Mouse (Mus musculus) retina, adult 2 months (tissue): ENCODE results near the gene Tgm2.

Source experiments
- DNase-seq: peaks from one replicate; pipeline ENCODE4 v3.0.0-alpha.2; 2012; ENCODE audit warnings: low read depth, low spot score

Gene Tgm2

DNA sequence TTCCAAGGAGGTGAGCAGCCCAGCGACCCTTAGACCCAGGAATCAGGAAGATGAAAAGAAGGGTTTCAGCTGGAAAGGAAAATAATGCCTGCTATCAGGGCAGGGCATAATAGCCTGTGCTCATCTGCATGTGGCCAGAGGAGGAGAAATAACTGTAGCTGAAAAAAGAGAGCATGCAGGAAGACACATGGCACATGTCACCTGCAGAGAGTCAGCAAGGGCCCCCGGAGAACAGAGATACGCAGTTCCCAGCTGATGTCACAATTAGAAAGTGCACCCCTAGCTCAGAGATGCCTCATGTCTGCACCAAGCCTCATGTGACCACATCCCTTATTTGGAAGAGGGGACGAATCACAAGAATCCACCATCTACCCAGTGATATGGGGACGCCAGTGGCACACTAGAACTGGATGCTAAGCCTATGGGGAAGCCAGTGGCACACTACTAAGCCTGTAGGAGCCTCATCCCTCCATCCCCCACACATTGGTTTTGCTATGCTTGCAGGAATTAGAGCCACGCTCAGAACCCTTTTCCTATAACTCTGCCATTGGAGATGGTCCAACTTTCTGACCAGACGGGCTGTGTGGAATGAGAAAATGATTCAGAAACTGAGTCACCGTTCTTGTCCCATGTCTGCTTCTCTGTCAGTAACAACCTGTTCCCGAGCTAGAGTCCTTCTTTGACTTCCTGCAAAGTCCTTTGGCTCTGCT, 21.4 kb upstream of the Tgm2 start:
- DNase-seq: no peak

DNA sequence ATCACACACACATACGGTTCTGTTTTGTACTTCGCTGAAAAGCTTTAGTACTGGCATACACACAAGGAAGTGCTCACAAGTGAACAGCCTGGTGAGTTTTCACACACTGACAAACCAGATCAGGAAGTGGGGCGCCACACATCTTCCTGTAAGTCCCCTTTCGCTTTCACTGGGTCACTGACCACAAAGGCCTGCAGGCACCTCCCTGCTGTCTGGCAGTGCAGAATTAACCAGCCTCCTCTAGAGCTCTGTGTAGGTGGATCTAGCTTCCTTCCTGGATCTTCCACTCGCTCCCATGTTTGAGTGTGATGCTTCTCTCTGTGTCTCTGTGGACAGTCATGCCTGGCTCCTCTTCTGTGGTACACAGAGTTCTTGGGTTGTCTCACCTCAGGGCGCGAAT, 20.4 kb upstream of the Tgm2 start:
- no peak for DNase-seq

DNA sequence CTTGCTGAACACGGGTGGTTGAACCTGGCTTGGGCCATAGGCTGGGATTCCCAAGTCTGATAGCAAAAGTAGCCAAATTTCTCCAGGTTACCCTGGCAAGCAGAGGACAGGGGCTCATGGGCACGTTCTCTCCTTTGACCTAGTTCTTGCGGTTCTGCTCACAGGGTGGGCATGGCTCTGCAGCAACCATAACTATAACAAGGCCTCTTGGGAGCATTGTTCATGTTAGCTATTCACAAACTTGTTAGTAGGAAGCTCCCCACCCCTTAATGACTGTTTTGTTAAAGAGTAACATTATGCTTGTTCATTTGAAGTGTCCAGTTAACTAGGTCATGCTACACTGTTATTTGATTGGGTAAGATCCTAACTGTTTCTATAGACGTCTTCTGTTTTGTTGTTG, 19.5 kb upstream of the Tgm2 start:
- no peak for DNase-seq

DNA sequence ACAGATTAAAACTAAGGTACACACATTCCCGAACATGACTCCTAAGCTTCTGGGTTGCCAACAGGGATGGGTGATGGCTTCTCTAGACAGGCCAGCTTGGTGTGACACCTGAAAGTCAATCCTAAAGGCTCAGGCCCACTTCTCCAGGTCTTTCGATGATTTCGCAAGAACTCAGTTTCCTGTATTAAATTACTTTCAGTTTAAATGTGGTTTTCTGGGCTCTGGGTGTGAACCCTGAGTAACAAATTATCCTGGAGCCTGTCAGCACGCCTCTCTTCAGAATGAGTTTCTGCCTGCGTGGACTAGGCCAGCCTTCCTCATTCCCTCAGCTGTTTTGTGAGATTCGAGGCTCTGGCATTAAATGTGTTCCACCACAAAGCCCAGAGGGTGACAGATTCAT, 16.8 kb upstream of the Tgm2 start:
- DNase-seq: no peak

DNA sequence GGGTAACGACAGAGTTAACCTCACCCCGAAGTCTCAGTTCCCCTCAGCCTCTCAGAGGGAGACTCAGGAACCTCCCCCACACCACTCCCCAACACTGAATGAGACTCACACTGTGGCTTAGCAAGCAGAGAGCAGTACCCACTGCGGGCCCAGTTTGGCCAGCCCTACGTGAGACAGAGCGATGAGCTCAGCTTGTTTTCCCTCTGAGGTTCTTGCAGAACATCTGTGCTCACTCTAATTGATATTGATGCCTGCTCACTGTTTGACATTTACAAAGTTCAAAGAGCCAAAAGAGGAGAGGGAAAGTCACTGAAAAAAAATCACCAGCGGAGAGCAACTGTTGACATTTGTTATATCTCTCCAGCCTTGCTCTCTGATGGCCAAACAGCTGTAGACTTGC, 15.5 kb upstream of the Tgm2 start:
- DNase-seq: no peak

DNA sequence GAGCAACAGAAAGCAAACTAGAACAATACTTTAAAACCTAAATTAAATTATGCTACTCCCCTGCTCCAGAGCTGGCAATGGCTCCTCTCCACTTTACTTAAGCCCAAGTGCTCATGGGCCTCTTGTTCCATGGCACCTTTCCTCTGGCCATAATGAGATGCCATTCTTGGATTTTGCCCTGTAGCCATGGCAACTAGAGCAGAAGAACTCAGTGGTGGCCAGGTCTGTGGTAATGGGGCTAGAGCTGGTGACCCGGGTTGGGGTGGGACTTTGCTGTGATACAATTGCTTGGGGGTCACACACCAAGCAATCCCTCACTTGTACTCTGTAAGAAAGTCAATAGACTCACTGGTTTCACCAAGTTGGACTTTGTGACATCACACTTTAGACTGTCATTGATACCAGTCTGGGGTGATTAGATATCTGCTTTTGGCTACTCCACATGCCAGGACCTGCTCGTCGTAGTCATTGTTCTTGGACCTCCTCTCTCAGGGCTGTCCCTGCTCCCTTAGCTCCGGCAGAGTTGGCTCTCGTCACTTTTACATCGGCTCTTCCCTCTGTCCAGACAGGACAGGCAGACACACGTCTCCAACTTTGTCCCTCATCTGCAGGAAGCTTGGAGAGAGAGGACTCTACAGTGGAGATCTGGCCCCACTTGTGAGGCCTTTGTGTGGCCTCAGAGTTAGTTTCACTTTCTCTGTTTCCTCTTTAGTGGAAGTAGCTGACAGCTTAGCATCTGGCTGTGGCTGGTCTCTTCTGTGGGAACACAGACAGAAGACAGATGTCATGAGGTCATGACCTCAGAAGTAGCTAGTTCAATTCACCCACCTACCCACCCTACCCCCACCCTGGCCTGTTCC, 13.4 kb upstream of the Tgm2 start:
- no peak for DNase-seq

DNA sequence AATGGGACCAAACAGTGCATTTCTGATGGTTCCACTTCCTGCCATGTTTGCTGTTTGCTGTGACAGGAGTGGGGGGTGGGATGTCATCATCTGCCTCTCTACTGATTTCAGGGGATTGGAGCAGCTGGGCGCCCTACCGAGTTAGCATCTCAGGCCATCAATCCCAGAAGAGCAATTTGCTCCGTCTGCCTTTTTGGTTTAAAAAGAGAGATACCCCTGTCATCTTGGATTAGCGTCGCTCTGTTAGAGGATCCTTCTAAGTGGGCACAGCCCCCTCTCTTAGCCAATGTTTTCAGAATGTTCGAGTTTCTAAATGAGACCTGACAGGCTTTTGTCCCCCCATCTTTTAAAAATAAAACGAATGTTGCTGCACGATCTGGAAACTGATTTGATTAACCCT, 11.4 kb upstream of the Tgm2 start:
- no peak for DNase-seq

DNA sequence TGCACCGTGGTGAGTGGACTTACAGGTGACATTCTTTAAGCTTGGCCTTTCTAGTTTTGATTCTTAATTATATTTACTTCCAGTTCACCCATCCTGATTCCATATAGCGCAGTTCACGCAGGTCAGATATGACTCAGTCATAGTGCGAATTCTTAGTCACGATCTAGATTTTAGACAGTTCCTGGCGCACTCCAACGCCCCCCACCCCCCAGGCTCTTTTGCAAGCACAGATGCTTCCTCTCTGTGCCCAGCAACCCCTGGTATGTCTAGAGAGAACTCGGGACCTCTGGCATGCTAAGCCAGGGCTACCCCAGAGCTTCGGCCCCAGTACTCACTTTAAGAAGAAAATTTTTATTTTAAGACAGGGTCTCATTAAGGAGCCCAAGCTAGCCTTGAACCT, 10.3 kb upstream of the Tgm2 start:
- DNase-seq: no peak

DNA sequence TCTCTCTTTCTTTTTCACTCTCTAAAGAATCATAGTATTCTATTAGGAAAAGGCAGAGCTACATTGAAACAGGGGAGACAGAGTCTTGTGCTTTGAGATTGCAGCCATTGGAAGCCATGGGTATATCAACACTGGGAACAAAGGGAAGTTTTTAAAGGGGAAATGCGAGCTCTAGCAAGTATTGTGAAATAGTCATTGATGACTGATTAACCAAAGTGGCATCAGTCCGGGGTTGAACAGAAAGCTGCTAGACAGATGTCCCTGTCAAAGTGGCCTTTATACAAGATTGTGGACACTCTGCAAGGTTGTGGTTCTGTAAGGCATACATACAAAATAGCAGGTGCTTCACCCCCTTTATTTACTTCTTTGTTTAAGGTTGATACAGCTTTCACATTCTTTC, 9.4 kb upstream of the Tgm2 start:
- no peak for DNase-seq

DNA sequence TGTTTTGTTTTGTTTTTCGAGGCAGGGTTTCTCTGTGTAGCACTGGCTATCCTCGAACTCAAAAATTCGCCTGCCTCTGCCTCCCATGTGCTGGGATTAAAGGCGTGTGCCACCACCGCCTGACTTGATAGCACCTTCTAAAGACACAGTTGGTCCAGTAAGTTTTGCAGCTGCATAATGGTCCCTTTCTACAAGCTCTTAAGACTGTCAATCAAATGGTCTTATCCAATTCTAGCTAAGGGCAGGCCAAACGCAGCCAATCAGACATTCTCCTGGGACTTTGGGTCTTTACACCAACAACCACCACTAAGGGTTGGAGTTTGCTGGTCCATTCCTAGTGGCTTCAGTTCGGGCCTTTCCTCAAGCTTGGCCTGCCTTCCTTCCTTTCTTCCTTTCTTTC, 8.9 kb upstream of the Tgm2 start:
- DNase-seq: no peak

DNA sequence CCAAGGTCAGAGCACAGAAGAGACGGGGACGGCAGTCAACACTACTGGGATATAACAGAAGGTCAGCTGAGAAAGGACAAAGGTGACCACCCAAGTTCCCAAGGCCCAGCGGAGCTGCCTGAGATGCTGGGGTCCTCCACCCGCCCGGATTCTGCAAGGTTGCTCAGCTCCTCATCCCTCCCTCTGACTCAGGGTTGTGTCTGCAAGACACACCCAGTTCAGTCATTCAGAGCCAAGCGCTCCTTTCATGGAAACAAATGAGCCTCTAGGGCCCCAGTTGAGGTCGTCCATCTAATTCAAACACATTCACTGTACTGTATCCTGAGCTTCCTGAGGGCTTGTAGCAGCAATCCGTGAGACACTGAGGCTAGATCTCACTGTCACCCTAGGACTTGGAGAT, 8.4 kb upstream of the Tgm2 start:
- no peak for DNase-seq

DNA sequence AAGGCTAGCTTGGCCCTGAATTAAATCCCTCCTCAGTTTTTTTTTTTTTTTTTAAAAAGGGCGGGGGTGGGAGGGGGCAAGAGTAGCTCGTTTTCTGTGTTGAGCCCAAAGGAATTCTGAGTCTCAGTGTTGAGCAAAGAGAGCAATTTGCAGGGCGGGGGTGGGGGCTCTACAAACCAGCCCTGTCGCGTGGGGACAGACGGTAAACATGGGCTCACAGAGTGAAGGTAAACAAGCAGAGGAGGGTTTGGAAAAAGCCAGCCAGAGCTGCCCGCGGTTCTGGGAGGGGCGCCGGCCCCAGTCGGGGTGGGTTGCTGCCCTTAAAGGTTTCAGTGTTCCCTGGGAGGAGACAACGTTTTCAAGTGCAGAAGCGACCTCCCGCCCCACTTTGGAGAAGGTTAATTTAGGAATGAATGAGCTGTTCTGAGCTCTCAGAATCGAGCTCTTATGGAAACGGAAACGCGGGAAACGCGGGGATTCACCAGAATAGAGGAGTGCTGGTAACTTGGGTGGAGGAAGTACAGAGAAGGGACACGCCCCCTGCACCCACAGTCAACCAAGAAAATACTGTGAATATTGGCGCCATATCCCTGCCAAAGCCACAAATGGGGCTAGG, 7.6 kb upstream of the Tgm2 start:
- DNase-seq: no peak

DNA sequence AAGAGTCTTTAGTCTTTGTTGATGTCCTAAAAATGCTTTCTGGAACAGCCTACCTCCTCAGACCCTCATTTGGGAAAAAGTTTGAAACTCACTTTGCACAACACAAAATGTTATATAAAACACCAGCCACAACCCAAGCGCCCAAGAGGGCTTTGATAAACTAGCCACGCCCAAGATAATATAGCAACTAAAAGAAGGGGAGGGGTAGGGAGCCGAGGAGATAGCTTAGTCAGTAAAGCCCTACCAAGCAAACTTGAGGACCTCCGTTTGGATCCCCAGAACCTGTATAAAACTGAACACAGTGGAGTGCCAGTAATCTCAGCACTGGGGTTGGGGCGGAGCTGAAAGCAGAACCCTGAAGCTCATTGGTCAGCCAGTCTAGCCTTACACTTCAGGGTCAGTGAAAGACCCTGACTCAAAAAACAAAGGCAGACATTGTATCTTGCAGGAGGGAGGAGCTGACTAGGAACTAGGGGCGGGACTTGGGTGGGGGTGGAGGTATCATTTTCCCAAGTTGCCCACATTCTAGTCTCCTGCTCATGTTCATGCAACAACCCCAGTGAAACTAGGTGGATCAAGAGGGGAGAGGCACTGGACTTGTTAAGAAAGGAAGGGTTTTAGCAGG, 6.6 kb upstream of the Tgm2 start:
- DNase-seq: no peak

DNA sequence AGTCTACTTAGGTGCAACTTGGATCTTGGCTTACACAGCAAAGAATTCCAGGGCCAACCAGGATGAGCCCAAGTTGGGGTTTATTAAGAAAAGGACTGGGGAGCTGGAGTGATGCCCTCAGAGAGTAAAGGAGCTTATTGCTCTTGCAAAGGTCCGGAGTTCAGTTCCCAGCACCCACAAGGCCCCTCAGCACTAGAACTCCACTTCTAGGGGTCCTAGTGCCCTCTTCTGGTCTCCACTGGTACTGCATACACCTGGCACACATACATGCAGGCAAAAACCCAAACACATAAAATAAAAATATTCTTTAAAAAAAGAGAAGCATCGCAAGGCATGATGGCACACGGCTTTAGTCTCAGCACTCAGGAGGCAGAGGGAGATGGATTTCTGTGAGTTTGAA, 4.8 kb upstream of the Tgm2 start:
- no peak for DNase-seq

DNA sequence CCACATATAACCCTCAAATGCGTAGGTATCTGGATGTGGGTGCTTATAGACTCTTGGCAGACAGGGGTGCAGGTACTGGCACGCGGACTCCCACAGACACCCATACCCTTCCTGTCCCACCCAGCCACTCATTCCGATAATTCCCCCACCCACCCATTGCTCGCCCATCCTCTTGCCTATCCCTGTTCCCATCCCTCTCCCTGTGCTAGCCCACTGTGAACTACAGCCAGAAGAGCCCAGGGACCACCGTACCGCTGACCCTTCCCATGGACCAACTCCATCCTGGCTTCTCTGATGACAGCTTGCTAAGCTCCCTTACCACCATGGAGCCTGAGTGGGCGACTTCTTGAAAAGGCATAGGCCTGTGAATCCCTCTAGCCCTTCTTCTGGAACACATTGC, 735 bp upstream of the Tgm2 start:
- DNase-seq: no peak

DNA sequence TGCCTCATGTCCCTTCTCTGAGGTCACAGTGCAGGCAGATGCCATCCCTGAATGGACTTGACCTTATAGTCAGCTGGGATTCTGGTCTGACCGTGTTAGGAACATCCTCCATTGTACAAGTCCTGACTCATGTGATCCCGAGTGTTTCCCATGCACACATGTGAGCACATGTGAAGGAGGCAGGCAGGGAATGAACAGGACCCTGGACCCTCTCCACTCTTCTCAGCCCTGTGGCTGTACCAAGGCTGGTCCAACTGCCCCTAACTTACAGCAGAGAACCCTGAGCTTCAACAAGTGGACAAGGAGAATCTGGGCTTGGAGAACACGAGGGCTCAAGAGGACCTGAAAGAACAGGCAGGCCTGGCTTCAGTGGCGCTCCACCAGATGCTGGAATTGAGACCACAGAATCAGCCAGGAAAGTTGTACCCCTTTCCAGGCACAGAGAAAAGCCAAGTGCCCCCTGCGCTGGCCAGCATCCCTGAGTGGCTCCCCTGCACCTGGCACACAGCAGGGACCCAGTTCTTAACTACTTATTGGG, 639 bp downstream of the Tgm2 start:
- no peak for DNase-seq

DNA sequence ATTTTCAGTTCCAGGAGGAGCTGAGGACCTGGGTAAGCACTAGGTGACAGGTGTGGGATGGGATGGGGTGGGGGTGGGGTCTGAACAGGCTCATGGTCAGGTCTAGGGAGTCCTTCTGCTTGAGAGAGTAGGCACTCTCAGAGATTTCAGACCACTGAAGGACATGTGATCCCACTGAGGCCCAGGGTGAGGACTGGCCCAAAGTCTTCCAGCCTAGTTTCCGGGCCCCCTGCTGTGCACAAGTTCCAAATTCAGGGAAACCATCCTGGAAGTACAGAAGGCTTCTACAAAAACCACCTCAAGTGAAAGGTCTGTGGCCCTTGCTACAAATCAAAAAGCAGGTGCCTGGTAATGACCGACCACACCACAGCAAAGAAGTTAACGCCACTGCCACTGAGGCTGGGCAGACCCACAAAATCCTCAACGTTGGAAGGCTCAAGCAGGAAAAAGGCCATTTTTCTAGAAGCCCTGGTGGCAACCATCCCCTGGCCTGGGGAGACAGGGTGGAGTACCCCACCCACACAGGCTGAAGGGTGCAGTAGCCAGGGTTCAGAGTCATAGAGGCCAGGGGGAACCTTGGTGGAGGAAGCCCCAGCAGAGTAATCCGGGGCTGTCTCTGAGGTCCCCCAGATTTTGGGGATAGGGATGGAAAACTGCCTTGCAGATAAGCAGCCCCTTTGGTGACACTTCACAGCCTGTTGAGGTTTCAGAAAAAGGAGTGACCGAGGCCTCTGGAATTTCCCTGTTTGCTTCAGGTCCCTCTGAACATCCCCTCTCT, 1.3 kb downstream of the Tgm2 start:
- no peak for DNase-seq

DNA sequence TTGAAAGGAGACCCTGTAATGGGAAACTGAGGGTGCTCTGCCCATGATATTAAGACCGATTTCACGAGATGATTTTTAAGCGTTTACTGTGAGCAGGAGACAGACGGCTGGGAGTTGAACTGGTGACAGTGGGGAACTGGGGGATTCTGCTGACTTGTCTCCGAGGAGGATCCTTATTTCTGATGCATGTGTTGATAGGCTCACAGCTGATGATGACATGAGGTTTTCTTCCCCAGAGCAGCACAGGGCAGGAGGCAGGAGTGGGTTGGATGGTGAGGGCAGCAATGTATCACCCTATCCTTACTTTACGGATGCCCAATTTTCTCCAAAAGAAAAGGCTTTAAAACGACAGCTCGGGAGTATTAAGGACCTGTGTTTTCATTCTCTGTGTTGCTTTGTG, 2.0 kb downstream of the Tgm2 start:
- DNase-seq: no peak

DNA sequence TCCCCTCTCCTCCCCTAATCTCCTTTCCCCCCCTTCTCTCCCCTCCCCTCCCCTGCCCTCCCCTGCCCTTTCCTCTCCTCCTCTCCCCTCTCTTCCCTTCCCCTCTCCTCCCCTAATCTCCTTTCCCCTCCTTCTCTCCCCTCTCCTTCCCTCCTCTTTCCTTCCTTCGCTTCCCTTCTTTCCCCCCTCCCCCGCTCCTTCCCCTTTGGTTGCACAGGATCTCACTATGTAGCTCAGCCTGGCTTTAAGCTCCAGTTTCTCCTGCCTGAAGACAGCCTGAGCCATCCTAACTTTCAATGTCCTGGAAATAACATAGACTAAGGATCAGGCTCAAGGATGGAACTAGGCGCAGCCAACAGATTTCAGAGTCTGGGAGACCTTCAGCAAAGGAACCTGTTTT, 2.4 kb downstream of the Tgm2 start:
- no peak for DNase-seq

DNA sequence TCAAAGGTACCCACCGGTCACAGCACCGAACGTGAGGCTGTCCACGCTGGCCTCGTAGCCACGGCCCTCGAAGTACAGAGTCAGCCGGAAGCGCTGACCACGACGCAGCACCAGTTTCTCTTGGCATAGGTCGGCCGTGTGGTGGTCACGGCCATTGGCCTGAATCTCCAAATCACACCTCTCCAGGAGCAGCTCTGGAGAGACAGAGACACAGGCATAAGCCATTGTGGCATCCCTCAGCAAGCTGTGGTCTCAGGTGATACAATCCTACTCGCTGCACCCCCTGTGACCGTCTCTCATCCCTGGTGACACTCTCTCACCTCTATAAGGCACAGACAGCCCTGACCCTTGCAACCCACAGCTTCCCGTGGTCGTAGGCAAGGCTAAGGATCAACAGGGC, 3.3 kb downstream of the Tgm2 start:
- no peak for DNase-seq

DNA sequence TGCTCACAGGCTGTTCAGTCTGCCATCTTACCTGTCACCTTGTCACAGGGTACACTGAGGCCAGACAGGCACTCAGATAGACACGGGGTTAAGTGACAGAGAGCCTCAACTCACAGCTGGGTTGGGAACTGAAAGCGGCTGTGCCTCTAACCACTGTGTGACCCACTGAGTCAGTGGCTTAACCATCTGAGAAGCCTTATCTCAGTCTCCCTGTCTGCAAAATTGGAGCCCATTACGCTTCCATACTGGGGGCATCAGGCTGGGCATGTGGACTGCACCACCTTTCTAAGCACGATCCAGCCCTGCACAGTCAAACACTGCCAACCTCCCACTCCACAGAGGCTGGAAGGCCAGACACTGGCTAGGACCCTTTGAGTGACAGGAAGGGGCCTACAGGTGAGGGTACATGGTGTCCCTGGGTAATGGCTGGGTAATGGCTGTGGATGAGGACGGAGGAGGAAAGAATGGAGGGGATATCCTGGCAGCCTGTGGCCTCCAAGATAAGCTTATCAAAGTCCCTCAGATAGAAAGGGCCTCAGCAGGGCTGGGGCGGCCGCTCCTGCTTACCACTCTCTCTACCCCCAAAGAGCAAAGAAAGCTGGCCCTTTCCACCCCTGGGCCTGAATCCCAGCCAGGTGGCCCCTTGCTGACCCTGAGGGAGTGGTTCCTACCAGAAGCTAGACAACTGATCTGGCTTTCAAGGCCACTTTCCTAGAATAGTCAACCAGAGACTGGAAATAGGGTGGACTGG, 4.4 kb downstream of the Tgm2 start:
- DNase-seq: no peak
